In the genomic region with DNA sequence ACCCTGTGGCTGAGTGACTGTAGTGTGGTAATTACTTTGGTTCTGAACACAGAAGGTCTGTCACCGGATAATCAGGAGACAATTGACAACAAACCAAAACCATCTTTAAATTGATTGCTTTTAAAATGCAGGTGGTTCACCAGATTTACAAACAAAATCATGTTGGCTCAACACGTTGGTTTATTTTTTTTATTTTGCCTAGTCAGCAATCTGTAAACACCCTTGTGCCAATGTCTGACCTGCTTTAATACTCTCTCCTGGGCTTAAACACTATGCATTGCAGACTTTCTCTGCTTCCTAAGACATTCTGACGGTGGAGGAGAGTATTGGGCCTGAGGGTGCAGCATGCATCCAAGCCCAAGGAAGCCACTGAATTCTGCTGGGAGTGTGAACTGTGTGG, we compare ENCODE assay signal across 26 mouse cellular contexts.
"Had no signal": no experiment of that assay in that cellular context is flagged by ENCODE, and none has a peak within 500 bp of the region (broad histone marks: within the 10 kb centered on the region; RNA-seq: fewer than 3 reads in every experiment).

No protein-coding gene starts in this region.

- H3K4me2 ChIP-seq: heart, embryonic 11.5 days; heart, embryonic 13.5 days; heart, embryonic 15.5 days; hindbrain, embryonic 13.5 days; hindbrain, embryonic 15.5 days; intestine, embryonic 15.5 days; limb, embryonic 12.5 days; liver, embryonic 11.5 days; liver, embryonic 13.5 days; liver, embryonic 15.5 days had no signal

- DNase-seq: gastrocnemius, postnatal 14 days; gastrocnemius, postnatal 36 days; heart, adult 11 months; heart, adult 2 months; heart, postnatal 14 days; heart, postnatal 36 days; kidney, adult 18-20 months; kidney, adult 8-10 months; kidney, postnatal 10 days; kidney, postnatal 25 days; kidney, postnatal 4 days; liver, embryonic 13.5 days had no signal

- H3K27ac ChIP-seq: heart, adult 2 months; heart, embryonic 13.5 days; heart, embryonic 15.5 days; hindbrain, embryonic 13.5 days; hindbrain, embryonic 15.5 days; intestine, embryonic 15.5 days; layer of hippocampus, adult 2 months; left cerebral cortex, adult 2 months; limb, embryonic 10.5 days; limb, embryonic 12.5 days; liver, embryonic 13.5 days; liver, embryonic 15.5 days had no signal

- H3K36me3 ChIP-seq: heart, embryonic 13.5 days; heart, embryonic 15.5 days; hindbrain, embryonic 13.5 days; hindbrain, embryonic 15.5 days; intestine, embryonic 15.5 days; limb, embryonic 12.5 days; liver, embryonic 13.5 days; liver, embryonic 15.5 days had no signal

- H3K4me1 ChIP-seq: hindbrain, embryonic 15.5 days; intestine, embryonic 15.5 days; liver, embryonic 13.5 days; liver, embryonic 15.5 days had no signal

- H3K9ac ChIP-seq: heart, embryonic 13.5 days; heart, embryonic 15.5 days; hindbrain, embryonic 13.5 days; hindbrain, embryonic 15.5 days; intestine, embryonic 15.5 days; limb, embryonic 12.5 days; liver, embryonic 13.5 days; liver, embryonic 15.5 days had no signal

- ATAC-seq: inflammation-experienced regulatory T-cells, adult 6 months; intestine, embryonic 15.5 days; intestine, postnatal 0 days had no signal

- H3K9me3 ChIP-seq: heart, embryonic 13.5 days; heart, embryonic 15.5 days; hindbrain, embryonic 13.5 days; hindbrain, embryonic 15.5 days; intestine, embryonic 15.5 days; limb, embryonic 10.5 days; limb, embryonic 12.5 days; liver, embryonic 13.5 days; liver, embryonic 15.5 days had no signal

- H3K4me3 ChIP-seq: heart, adult 2 months; heart, embryonic 13.5 days; heart, embryonic 15.5 days; hindbrain, embryonic 13.5 days; hindbrain, embryonic 15.5 days; intestine, embryonic 15.5 days; layer of hippocampus, adult 2 months; left cerebral cortex, adult 2 months; limb, embryonic 10.5 days; limb, embryonic 12.5 days; liver, embryonic 13.5 days; liver, embryonic 15.5 days had no signal

- H3K27me3 ChIP-seq: heart, embryonic 13.5 days; heart, embryonic 15.5 days; hindbrain, embryonic 13.5 days; hindbrain, embryonic 15.5 days; intestine, embryonic 15.5 days; limb, embryonic 12.5 days; liver, embryonic 13.5 days; liver, embryonic 15.5 days had no signal
